Mouse (Mus musculus) yolk sac, embryonic 10.5 days (tissue): Measurements from ENCODE around the gene Csdc2.
"Not testable (repeated sequence)": the region's sequence is repeated elsewhere in the genome, so short reads cannot be mapped to it uniquely, and the experiment has no call there.

Experiments used
- DNase-seq: peaks from one replicate; pipeline ENCODE4 v3.0.0-alpha.2; 2017; ENCODE audit warnings: low spot score

Gene Csdc2

DNA sequence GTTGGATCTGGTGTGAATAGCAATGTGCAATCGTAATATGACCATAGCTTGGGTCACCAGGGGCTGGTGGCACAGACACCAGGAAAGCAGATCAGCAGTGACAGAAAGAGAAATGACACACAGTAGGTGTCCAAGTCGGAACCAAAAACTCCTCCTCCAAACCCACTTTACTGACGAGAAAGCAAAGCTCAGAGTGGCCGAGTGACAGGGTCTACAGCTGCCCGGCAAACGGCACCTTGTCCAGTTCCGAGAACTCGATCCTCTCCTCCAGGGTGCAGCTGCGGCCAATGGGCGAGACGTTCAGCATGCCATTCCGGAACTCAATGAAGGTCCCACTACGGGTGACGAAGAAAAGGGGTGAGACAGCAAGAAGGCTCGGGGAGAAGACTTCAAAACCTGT, 18.9 kb downstream of the Csdc2 start:
- DNase-seq, result no peak

DNA sequence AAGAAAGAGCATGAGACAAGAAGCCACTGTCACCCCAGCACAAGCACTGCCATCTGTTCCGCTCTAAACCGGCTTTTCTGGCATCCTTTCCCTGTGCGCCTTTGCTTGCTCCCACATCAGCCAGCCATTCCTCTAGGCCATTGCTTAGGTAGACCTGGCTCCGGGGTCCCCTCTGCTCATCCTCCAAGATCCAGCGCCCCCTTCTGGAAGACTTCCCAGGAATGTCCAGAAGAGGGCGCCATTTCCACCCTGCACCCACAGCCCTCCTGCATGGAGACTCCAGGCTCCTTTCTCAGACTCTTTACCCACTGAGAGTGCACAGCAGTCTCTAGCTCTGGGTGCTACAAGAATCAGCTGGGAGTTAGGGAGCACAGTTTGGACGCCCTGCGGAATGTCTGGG, 19.9 kb downstream of the Csdc2 start:
- no peak for DNase-seq

- DNase-seq, result no peak
Measured at GRCm38 (mm10) chr15:81957598-81957997, 21.0 kb downstream of the Csdc2 start.

GRCm38 (mm10) chr15:81958906-81959305, 22.3 kb downstream of the Csdc2 start:
- no peak for DNase-seq

DNA sequence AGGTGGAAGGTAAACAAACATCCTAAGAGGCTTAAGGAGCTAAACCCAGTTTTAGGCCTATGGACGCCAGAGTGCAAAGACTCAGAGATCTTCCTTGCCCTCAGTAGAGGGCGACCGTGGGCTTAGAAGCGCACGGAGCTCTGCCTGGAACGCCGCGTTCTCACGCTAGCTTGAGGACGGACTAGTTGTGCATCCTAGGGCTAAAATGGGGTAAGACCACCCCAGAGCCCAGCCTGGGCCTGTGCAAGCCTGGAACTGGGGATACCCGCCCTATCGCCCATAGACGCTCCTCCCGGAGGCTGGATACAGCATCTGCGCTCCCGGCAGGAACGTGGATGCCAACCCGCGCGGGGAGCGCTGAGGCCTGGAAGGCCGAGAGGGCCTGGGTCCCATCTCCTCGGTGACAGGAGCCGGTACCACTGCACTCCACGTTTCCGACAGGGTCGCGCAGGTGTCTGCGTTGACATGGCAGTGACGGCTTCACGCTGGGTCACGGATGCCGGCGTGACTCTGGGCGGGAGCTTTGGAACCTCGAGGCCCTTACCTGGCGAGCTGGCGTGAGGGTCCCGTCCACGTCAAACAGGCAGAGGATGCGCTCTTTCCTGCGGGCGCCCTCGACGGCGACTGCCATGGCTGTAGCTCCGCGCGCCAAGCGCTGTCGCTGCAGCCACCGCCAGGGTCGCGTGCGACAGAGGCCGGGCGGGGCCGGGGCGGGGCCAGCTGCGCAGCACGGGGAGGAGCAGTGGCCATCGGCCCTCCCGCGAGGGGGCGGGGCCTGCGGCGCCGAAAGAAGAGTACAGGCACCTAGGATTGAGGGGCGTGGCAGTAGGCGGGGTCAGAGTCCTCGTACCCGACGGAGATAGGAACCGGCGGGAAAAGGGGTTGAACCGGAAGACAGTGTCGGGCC, 23.9 kb downstream of the Csdc2 start, which contains the start of gene Pmm1:
TSS of gene Pmm1 (minus strand) at position 760 of the 907 bp plus-strand sequence.
- DNase-seq, result peak; percentile 99

- DNase-seq, result no peak
Measured at GRCm38 (mm10) chr15:81961078-81961451, 24.5 kb downstream of the Csdc2 start.

DNA sequence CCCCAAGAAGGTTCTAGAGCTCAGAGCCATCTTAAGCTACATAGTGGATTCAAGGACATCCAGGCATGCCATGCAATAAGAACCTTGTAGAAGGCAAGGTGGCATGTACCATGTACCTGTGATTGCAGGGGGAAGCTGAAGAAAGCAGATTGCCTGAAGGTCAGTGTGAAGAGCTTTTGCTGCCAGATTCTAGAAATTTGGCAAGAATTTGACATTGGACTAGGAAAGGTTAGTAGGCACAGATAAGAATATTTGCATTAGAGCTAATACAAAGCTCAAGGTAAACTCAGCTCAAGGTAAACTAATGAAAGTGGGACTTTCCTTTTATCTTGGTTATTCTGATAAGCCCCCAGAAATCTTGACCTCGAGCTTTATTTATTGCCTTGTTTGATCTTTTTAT, 27.7 kb downstream of the Csdc2 start:
- no peak for DNase-seq

- DNase-seq, result no peak
Measured at GRCm38 (mm10) chr15:81964980-81965545, 28.5 kb downstream of the Csdc2 start.

DNA sequence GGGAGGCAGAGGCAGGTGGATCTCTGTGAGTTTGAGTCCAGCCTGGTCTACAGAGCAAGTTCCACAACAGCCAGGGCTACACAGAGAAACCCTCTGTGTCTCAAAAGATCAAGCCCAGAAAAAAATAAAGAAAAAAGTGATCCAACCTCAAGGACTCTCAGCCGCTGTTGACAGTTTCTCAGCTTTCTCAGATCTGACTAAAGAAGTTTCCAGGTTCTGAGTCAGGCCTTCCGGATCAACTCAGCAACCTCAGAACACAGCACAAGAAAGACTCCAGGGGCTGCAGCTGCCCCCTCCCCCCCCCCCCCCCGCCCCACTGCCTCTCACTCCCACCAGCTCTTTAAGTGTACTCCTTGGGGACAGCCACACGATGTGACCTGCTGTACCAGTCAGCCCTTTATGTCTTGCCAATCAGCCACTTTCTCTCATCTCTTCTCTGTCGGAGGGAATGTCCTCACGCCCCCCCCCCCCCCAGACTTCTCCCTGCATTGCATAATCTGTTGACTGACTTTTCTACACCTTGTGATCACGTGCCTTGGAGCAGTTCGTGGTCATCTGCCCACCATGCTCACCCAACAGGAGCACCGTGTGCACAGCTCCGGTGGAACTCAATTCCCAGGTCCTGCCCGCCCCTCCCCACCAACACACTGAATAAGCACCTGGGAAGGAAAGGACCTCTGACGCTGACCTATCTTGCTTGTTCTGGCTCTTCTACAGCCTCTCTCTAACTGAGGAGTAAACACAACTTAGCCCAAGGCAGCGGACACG, 29.7 kb downstream of the Csdc2 start:
- no peak for DNase-seq

DNA sequence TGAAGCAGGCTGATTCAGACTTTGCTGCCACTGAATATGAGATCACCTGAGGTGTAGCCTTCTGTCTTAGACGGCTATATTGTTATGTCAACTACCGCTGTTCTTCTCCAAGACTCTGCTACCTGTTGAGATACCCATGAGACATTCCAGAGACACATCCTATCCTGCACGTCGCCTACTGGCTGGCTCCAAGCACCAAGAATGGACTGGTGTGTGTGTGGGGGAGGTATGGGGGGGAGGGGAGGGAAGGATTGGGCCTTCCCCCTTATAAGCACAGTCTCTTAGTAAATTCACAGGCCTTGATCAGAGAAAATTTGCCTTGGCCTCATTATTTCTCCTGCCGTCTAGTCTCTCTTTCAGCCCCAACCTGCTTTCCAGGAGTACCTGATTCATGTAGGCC, 31.3 kb downstream of the Csdc2 start:
- DNase-seq, result no peak

- DNase-seq, result no peak
Measured at GRCm38 (mm10) chr15:81968447-81968846, 31.9 kb downstream of the Csdc2 start.

DNA sequence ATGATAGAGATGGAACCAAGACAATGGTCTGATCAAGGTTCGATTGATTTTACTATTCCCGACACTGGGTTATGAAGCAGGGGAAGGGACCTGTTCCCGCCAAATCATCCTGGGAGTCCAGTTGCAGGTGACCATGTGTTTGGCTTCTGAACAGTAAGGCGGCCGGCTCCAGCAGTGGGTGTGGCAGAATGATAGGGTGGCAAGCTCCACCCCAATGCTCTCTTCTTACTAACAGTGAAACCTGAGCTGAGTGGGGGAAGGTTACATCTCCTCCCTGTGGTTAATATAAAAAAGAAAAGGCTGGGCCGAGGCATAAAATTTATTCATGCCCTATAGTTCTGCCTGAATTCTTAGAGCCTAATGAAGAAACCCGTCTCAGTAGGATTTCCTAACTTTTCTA, 32.6 kb downstream of the Csdc2 start:
- DNase-seq, result no peak

GRCm38 (mm10) chr15:81969635-81970034, 33.1 kb downstream of the Csdc2 start:
- not testable (repeated sequence) for DNase-seq

- not testable (repeated sequence) for DNase-seq
Measured at GRCm38 (mm10) chr15:81970498-81970897, 33.9 kb downstream of the Csdc2 start.

GRCm38 (mm10) chr15:81975156-81975555, 38.6 kb downstream of the Csdc2 start:
- DNase-seq, result not testable (repeated sequence)

DNA sequence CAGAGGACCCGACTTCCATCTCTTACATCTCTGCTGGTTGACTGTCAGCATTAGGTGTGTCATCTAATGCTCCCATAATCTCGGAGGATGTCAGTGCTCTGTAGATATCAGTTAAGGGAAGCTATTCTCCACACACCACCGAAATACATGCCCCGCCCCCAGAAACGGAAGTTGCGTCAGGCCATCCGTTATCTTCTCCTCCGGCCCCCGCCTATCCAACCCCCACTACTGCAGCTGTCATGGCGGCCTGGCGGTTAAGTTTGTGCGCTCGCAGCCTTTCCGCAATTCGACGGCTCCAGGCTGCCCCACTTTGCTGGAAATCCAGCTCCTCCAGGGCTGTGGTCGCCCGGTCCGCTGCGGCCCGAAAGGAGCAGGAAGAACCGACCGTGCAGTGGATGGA, 43.8 kb downstream of the Csdc2 start, which contains the start of gene 1700029P11Rik:
TSS of gene 1700029P11Rik (plus strand) at position 220 of the 400 bp plus-strand sequence.
- DNase-seq, result no peak

GRCm38 (mm10) chr15:81982173-81982572, 45.6 kb downstream of the Csdc2 start:
- no peak for DNase-seq

GRCm38 (mm10) chr15:81985267-81986161, 49.0 kb downstream of the Csdc2 start:
- no peak for DNase-seq

GRCm38 (mm10) chr15:81987646-81988045, 51.1 kb downstream of the Csdc2 start, which contains the start of gene Xrcc6:
TSS of gene Xrcc6 (plus strand) at chr15:81987835.
- no peak for DNase-seq

GRCm38 (mm10) chr15:81989371-81990062, 53.0 kb downstream of the Csdc2 start:
- DNase-seq, result peak; percentile 71

DNA sequence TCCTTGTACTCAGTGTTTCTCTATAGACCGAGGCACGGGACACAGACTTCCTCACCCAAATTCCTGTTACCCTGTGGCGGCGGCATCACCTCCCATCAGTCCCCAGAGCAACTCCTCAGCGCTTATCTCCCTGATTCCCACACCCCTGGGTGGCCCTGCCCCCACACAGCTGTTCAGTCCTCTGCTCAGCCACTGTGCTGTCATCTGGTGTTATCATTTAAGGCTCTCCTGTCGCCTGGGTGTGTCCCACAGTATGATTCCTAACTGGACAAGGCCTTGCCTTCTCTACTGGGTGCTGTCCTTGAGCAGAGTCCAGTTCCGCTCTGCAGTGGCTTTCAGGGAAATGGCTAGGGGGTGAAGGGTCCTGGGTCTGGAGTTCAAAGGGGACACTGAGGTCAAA, 54.0 kb downstream of the Csdc2 start:
- peak; percentile 64 for DNase-seq
